Mouse (Mus musculus) bone marrow, adult 2 months (tissue): Measurements from ENCODE around the gene Ankrd28. TPM values are rescaled to one million over a fixed set of nuclear protein-coding genes. Genes with fewer than 3 reads are reported as not detected.

Source experiments
- H3K27ac ChIP-seq: fragments of 200-500 bp; 2 replicates; pipeline ENCODE4 v1.5.1; 2012; ENCODE audit warnings: low read depth, mild to moderate bottlenecking, control low read depth, inconsistent platforms, low read length; ENCODE audit not compliant: control insufficient read depth, poor library complexity, insufficient read depth
- H3K4me1 ChIP-seq: fragments of 200-500 bp; 2 replicates; pipeline ENCODE4 v1.6.1; 2011; ENCODE audit warnings: low read length; ENCODE audit not compliant: control insufficient read depth, insufficient read depth
- H3K4me3 ChIP-seq: fragments of 200-500 bp; replicated peaks from 2 replicates; pipeline ENCODE3; 2011; ENCODE audit warnings: mild to moderate bottlenecking, low read depth, low read length, control low read depth; ENCODE audit not compliant: control insufficient read depth
- CTCF ChIP-seq: fragments of 200-500 bp; IDR thresholded peaks from 2 replicates; pipeline ENCODE4 v1.5.1; 2011; ENCODE audit warnings: low read length, control low read depth; ENCODE audit not compliant: control insufficient read depth, insufficient read depth
- POLR2A ChIP-seq: fragments of 200-500 bp; IDR thresholded peaks from 2 replicates; pipeline ENCODE4 v1.6.1; 2011; ENCODE audit warnings: low read depth, mild to moderate bottlenecking, control low read depth, low read length, borderline replicate concordance; ENCODE audit not compliant: control insufficient read depth
- WGBS: fragments of 180-500 bp; shearing (Covaris S2); methylation state at CpG from one replicate; pipeline ENCODE4 v1.1.7; 2018; 5-methylcytosine and 5-hydroxymethylcytosine counted together
- polyA plus RNA-seq: library from polyadenylated mRNA; stranded (reverse); fragments of >200 nt; gene quantifications from 2 replicates; pipeline ENCODE4 v1.2.4, GENCODE M21; 2011; ENCODE audit warnings: low replicate concordance; ENCODE audit not compliant: missing spikeins, insufficient read depth, insufficient read length

The Ankrd28 gene
- polyA plus RNA-seq, 1 experiment, result 20.6 TPM

GRCm38 (mm10) chr14:31658126-31658680, 172.2 kb downstream of the Ankrd28 start:
- TF ChIP-seq POLR2A (no peak), CTCF (no peak)
- WGBS, result 90% methylated on average over 8 of the region's 8 CpGs
- peaks cover 6% of the 10 kb centered on the region for H3K4me1 ChIP-seq
- H3K27ac ChIP-seq, result no peak overlapping the region
- no peak overlapping the region for H3K4me3 ChIP-seq

GRCm38 (mm10) chr14:31656857-31657645, 173.4 kb downstream of the Ankrd28 start:
- Histone ChIP-seq H3K4me1 (no peaks in the 10 kb centered on the region; the same call in 1 of the 2 replicates), H3K4me3 (no peak overlapping the region), H3K27ac (no peak overlapping the region; the same call in 1 of the 2 replicates)
- WGBS, result 10% methylated on average over 5 of the region's 5 CpGs
- TF ChIP-seq POLR2A (no peak), CTCF (peak; percentile 72)

DNA sequence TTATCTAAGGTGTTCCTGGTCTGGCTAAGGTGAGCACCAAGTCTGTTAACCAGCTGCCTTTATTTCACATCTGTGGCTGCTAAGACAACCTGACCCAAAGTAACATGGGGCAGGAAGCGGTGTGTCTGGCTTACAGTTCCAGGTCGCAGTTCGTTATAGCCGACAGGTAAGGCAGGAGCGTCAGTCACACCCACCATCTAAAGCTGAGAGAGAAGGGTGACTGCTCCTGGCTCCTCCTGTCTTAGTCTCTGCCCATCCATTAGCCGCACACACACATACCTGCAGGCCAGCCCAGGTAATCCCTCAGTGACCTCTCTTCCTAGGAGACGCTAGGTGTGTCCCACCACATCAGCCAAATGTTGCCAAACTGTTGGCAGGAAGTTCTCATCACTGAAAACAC, 174.1 kb downstream of the Ankrd28 start:
- Histone ChIP-seq H3K4me3 (no peak overlapping the region), H3K4me1 (no peaks in the 10 kb centered on the region; the same call in 1 of the 2 replicates), H3K27ac (no peak overlapping the region)
- 76% methylated on average over 7 of the region's 7 CpGs for WGBS
- no peak for TF ChIP-seq POLR2A
- TF ChIP-seq CTCF, result no peak

DNA sequence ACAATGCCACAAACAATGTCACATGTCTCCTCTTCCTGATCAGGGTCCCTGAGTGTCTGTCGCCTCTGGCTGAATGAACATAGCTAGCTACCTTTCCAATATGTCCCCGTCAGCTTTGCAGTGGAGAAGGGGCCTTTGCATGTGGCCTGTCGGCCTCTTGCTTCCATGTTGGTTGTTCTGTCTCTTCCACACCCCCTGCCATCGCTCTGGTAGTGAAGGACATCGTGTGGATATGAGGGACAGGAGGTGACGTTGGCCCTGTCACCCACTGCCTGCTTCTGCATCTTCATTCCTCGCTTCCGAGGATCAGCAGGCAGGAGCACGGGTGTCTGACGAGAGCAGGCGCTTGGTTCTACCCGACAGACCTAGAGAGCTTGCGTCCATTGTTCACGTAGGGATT, 175.0 kb downstream of the Ankrd28 start:
- WGBS, result 85% methylated on average over 14 of the region's 14 CpGs
- no peak overlapping the region for H3K27ac ChIP-seq
- H3K4me3 ChIP-seq, result no peak overlapping the region
- H3K4me1 ChIP-seq, result no peaks in the 10 kb centered on the region; the same call in 1 of the 2 replicates
- no peak for TF ChIP-seq POLR2A
- no peak for TF ChIP-seq CTCF

- Histone ChIP-seq H3K4me1 (no peaks in the 10 kb centered on the region; the same call in 1 of the 2 replicates), H3K27ac (no peak overlapping the region), H3K4me3 (no peak overlapping the region)
- WGBS, result 88% methylated on average over 5 of the region's 5 CpGs
- TF ChIP-seq CTCF (no peak), POLR2A (no peak)
These were observed 175.6 kb downstream of the Ankrd28 start for GRCm38 (mm10) chr14:31654816-31655215.

DNA sequence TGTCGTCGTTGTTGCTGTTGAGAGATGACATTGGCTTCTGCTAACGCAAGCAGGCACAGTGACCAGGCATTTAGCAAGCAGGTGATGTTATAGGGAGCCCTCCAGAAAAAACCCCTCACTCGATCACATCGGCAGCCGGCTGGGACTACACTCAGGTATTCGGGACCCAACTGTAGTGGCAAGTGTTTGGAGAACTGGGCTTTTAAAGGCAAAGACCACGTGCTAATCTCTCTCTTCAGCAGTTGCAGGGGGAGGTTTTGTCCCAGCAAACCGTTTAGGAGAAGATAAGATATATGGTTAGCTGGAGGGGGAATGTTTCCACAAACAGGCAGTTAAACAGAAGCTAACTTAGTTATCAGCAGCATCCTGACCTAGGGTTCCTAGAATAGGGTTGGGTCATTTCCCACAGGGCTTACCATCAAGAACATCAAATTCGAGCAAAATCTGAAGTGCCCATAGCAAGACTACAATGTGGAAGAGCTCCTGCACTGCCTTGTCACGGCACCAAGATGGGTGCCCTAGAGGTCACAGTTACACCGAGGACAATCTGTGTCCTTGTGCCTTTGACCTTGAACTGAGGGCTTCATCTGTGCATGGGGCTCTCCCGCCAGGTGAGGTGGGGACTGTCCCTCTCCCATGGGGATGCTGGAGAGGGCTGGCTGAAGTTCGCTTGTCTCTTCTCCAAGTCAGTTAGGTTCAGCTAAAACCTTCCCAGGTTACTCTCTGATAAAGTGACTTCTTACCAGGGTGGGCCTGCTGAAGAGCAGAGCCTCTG, 177.2 kb downstream of the Ankrd28 start:
- no peak overlapping the region for H3K4me3 ChIP-seq
- no peaks in the 10 kb centered on the region; the same call in 1 of the 2 replicates for H3K4me1 ChIP-seq
- TF ChIP-seq CTCF (no peak), POLR2A (no peak)
- no peak overlapping the region for H3K27ac ChIP-seq
- 69% methylated on average over 14 of the region's 14 CpGs for WGBS

DNA sequence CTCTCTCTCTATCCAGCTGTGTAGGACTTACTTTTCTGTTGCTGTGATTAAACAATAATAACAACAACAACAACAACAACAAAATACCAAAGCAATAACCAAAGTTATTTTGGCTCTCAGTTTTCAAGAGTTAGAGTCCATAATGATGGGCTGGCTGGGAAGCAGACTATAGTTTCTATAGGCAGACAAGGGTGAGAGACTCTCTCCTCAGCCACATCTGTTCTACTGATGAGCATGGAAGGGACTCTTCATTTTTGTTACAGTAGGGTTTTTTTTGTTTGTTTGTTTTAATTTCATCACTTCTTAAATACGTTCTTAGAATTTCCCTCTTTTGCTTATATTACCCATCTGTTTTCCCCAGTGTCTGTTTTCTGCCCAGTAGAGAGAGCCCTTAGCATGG, 177.8 kb downstream of the Ankrd28 start:
- TF ChIP-seq CTCF, result no peak
- no peak for TF ChIP-seq POLR2A
- no peak overlapping the region for H3K27ac ChIP-seq
- 90% methylated on average over 1 of the region's 1 CpGs for WGBS

DNA sequence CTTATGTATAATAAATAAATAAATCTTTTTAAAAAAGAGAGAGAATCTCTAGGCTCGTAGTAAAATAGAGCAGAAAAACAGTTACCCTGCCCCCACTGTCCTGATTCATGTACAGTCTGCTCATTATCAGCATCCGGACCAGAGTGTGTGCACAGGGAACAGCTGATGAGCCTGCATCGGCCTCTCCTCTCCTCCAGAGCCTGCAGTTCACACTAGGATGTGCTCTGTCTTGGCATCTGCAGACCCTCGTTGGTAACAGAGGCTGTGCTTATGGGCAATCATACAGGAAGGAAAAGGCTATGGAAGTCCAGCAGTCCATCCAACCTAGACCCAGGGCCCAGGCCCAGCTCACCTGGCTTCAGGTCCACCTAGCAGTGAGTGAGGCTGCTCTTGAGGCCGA, 178.3 kb downstream of the Ankrd28 start:
- WGBS, result 69% methylated on average over 5 of the region's 5 CpGs
- H3K27ac ChIP-seq, result no peak overlapping the region

More for the DNA sequence above, 177.8 kb downstream of the Ankrd28 start:
- H3K4me3 ChIP-seq, result no peak overlapping the region
- H3K4me1 ChIP-seq, result no peaks in the 10 kb centered on the region; the same call in 1 of the 2 replicates

More for the DNA sequence above, 178.3 kb downstream of the Ankrd28 start:
- no peak overlapping the region for H3K4me3 ChIP-seq
- TF ChIP-seq POLR2A (no peak), CTCF (no peak)
- no peaks in the 10 kb centered on the region; the same call in 1 of the 2 replicates for H3K4me1 ChIP-seq
